Mouse (Mus musculus): ENCODE data around the gene Eif4a2.

Eif4a2 gene

GRCm38 (mm10) chr16:23103038-23103745, 4.1 kb upstream of the Eif4a2 start:
- in situ Hi-C loops (cut with MboI, MseI) = loop anchor here in 1 of 2 experiments (25.0 kb wide), 1 partner anchor 841 kb away; the partner anchor contains the start of gene Tra2b

GRCm38 (mm10) chr16:23103841-23104240, 3.4 kb upstream of the Eif4a2 start:
- in situ Hi-C loops (cut with MboI, MseI) = loop anchor here in 1 of 2 experiments (25.0 kb wide), 1 partner anchor 842 kb away; the partner anchor contains the start of gene Tra2b

- in situ Hi-C loops (cut with MboI, MseI) = loop anchor here in 1 of 2 experiments (25.0 kb wide), 1 partner anchor 844 kb away; the partner anchor contains the start of gene Tra2b
Measured at GRCm38 (mm10) chr16:23106121-23106520, 1.1 kb upstream of the Eif4a2 start.

DNA sequence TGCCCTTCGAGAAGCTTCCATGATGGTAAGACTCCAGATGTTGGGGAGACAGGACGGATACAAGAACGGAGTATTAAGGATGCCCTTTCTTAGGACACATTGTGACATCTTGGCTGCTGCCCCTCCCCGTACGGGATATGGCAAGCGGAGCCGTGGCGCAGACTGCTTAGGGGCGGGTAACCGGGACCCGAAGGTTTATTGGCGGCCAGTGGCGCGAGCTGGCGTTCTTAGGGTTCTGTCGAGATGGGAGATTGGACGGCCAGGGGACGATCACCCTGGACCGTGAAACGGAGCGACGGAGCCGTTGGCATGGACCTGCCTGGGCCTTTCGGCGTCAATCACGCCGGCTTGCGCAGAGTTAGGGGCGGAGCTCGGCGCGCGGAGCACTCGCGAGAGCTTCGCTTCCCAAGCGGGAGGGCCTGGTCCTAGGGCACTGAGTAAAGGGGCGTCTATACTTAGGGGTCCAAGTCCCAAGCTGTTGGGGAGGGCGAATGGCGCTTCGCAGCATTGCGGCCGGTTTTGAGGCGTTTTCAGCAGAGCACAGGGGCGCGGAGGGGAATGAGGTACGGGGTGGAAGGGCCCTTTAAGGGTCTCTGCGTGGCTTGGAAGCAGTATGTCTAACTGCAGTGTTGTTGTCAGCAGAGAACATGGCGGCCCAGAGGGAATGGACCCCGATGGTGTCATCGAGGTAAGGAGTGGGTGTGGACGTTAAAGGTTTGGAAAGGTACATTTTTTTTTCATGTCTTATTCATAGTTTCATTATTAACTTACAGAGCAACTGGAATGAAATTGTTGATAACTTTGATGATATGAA, 909 bp downstream of the Eif4a2 start:
- in situ Hi-C loops (cut with MboI, MseI) = loop anchor here in 1 of 2 experiments (25.0 kb wide), 1 partner anchor 846 kb away; the partner anchor contains the start of gene Tra2b

DNA sequence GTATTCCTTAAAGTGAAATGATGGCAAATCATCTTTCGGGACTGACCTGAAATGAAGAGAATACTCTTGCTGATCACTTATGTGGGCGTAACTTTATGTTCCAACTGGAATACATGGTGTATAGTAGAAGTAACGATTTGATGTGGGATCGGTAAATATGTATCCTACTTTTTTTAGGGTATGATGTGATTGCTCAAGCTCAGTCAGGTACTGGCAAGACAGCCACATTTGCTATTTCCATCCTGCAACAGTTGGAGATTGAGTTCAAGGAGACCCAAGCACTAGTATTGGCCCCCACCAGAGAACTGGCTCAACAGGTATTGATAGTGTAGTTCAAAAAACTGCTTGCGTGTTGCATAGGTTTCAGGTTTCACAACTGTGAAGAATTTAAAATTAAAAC, 1.7 kb downstream of the Eif4a2 start:
- in situ Hi-C loops (cut with MboI, MseI) = loop anchor here in 1 of 2 experiments (25.0 kb wide), 1 partner anchor 847 kb away; the partner anchor contains the start of gene Tra2b

DNA sequence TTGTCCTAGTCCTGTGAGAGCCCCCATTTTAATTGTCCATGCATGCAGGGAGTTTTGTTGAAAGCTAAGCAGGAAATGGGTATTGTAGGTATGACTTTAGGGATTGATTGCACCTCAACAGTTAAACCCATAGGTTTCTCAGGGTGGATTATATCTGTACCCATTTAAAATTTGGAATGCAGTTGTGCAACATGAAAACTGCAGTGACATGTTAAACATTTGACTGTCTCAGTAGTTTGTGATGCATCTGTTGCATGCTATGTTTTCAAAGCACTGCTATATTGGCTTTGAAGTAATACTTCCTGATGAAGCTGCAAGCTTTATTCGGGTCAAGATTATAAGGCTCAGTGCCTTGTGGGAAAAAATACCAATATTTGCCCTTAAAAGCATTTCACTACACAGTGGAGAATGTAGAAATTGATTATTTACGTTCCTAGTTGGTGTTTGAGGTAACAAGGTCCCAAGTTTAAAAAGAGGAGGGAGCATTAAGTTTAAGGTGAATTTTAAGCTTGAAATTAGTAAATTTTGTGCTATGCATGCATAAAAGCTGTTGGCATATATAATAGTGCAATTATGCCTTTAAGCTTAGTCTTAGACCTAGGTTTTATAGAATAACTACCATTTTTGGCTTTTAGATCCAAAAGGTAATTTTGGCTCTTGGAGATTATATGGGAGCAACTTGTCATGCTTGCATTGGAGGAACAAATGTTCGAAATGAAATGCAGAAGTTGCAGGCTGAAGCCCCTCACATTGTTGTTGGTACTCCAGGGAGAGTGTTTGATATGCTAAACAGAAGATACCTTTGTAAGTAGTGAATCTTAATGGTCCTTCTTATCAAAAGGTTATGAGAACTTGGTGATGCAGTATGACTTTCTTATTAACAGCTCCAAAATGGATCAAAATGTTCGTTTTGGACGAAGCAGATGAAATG, 2.4 kb downstream of the Eif4a2 start:
- in situ Hi-C loops (cut with MboI, MseI) = loop anchor here in 1 of 2 experiments (25.0 kb wide), 1 partner anchor 847 kb away; the partner anchor contains the start of gene Tra2b

DNA sequence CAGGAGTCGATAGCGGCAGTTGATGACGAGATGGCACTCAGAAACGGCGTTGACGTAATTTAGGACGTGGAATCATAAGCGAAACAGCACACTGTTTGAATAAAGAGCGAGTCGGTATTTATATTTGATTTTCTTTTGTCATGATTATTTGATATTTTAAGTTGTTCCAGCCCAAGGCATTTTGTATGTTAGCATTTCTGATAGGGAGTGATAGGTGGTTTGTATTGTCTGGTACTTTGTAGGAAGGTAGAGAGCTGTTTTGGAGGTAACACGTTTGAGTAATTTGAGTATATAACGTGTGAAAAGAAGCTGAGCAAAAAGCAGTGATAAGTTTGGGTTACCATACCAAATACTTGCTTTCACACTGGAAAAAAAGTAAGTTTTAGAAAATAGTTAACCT, 5.1 kb downstream of the Eif4a2 start:
- in situ Hi-C loops (cut with MboI, MseI) = loop anchor here in 1 of 2 experiments (25.0 kb wide), 1 partner anchor 850 kb away; the partner anchor contains the start of gene Tra2b

- in situ Hi-C loops (cut with MboI, MseI) = loop anchor here in 1 of 2 experiments (25.0 kb wide), 1 partner anchor 851 kb away; the partner anchor contains the start of gene Tra2b
Measured at GRCm38 (mm10) chr16:23112861-23113435, 5.7 kb downstream of the Eif4a2 start.

- in situ Hi-C loops (cut with MboI, MseI) = loop anchor here in 1 of 2 experiments (25.0 kb wide), 1 partner anchor 852 kb away; the partner anchor contains the start of gene Tra2b
Measured at GRCm38 (mm10) chr16:23113903-23114302, 6.7 kb downstream of the Eif4a2 start.

DNA sequence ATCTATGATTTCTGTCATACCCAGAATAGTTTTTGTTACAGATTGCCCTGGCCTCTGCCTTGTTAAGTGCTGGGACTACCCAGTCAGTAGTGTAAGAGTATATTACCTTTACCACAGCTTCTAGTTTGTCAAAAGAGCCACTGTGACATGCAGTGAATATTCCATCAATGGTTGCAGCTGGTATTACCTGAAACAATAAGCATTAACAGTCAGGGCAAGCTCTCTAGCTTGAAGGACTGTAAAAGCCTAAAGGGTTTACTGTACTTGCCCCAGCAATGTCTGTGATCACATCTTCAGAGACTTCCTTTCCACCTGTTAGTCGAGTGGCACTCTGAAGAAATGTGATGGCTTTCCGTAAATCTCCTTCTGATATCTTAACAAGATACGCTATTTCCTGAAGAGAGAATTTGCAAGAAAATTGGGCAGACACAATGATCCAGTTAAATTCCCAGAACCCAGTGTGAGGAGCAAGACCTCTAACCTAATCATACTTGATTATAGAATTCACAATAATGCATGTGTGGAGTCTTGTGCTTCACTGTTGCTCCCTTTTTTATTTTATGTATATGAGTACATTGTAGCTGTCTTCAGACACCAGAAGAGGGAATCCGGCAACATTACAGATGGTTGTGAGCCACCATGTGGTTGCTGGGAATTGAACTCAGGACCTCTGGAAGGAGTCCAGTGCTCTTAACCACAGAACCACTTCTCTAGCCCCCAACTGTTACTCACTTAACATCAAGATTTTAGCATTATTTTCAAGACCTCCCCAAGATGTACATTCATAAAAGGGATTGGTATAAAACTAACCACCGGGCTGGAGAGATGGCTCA, 7.3 kb downstream of the Eif4a2 start:
- in situ Hi-C loops (cut with MboI, MseI) = loop anchor here in 1 of 2 experiments (25.0 kb wide), 1 partner anchor 852 kb away; the partner anchor contains the start of gene Tra2b

- in situ Hi-C loops (cut with MboI, MseI) = loop anchor here in 1 of 2 experiments (25.0 kb wide), 1 partner anchor 853 kb away; the partner anchor contains the start of gene Tra2b
Measured at GRCm38 (mm10) chr16:23115486-23115885, 8.2 kb downstream of the Eif4a2 start.

GRCm38 (mm10) chr16:23117173-23117572, 9.9 kb downstream of the Eif4a2 start:
- in situ Hi-C loops (cut with MboI, MseI) = loop anchor here in 1 of 2 experiments (25.0 kb wide), 1 partner anchor 855 kb away; the partner anchor contains the start of gene Tra2b

DNA sequence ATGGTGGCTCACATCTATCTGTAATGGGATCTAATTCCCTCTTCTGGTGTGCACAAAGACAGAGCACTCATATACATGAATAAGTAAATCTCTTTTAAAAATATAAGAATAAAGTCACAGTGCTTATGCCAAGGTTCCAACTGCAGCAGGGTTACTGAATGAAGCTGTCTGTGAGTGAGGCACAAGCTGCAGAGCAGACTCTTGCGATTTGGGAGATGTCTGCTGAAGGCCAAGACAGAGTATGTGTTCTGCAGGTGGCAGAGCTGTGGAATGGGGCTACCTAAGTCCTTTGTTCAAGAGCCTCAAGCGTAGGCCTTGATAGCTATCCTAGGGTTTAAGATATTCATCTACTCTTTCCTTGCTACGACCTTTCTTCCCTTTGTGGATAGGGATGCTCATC, 15.2 kb downstream of the Eif4a2 start:
- in situ Hi-C loops (cut with MboI, MseI) = loop anchor here in 1 of 2 experiments (25.0 kb wide), 1 partner anchor 860 kb away; the partner anchor contains the start of gene Tra2b

DNA sequence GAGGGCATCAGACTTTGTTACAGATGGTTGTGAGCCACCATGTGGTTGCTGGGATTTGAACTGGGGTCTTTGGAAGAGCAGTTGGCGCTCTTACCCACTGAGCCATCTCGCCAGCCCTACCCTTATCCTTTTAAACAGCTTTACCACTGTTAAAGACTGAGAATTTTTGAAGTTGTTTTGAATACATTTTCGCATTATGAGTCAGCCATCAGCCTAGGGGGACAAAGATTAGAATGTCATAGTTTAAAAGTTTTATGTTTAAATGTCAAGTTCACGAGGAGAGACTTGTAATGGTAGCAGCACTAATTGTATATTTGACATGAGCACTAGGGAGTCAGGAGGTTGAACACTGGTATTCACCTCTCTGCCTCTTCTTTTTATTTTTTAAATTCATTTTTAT, 15.9 kb downstream of the Eif4a2 start:
- in situ Hi-C loops (cut with MboI, MseI) = loop anchor here in 1 of 2 experiments (25.0 kb wide), 1 partner anchor 861 kb away; the partner anchor contains the start of gene Tra2b

- in situ Hi-C loops (cut with MboI, MseI) = loop anchor here in 1 of 2 experiments (25.0 kb wide), 1 partner anchor 862 kb away; the partner anchor contains the start of gene Tra2b
Measured at GRCm38 (mm10) chr16:23124398-23124797, 17.2 kb downstream of the Eif4a2 start.

- in situ Hi-C loops (cut with MboI, MseI) = loop anchor here (5.0 kb wide), 3 partner anchors 40 to 250 kb away; no protein-coding TSS in a partner anchor
Measured at GRCm38 (mm10) chr16:23127311-23127672, 20.0 kb downstream of the Eif4a2 start.

- in situ Hi-C loops (cut with MboI, MseI) = loop anchor here (5.0 kb wide), 3 partner anchors 41 to 251 kb away; no protein-coding TSS in a partner anchor
Measured at GRCm38 (mm10) chr16:23127673-23128375, 20.6 kb downstream of the Eif4a2 start, which contains the start of gene Rfc4. Gene Rfc4 (minus strand): TSS chr16:23127737.

DNA sequence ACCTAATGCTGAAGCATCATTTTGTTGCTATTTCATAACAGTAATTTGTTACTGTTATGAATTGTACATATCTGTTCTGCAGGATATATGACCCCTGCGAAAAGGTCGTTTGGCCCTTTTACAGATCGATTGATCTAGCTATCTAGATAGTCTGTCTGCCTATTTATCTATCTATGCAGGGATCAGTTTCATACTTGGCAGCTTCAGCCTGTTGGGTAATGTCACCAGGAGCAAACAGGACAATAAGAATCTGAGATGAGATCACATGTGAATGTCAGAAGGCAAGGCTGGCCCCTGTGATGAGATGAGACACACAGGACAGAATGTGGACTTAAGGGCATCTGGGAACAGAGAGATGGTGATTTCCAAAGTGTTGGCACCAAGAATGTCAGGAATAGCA, 23.1 kb downstream of the Eif4a2 start:
- in situ Hi-C loops (cut with MboI, MseI) = loop anchor here in 1 of 2 experiments (5.0 kb wide), 1 partner anchor 253 kb away; no protein-coding TSS in a partner anchor
